Mouse (Mus musculus): ENCODE data around the gene Zbtb46.

The Zbtb46 gene

GRCm38 (mm10) chr2:181463008-181463738 lies 3.9 kb upstream of the Zbtb46 start:
- peak; percentile 57 for DNase-seq

DNA sequence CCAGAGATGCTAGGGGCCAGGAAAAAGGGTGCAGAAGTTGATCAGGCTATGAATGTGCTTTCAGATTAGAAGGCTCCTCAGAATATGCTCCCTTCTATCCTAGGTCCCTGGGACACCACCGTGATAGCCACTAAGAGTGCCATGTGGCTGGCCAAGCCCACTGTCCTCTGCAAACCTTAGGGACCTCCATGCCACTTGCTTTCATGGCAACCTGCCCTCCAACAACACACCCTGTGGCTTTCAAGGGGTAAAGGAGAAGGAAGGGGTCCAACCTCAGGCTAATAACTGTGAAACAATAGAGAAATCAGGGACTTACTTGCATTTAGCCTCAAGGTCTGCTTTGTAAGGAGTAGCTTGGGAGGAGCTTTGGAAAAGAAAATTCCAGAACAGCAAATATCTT lies 3.4 kb upstream of the Zbtb46 start:
- DNase-seq, result no peak

DNA sequence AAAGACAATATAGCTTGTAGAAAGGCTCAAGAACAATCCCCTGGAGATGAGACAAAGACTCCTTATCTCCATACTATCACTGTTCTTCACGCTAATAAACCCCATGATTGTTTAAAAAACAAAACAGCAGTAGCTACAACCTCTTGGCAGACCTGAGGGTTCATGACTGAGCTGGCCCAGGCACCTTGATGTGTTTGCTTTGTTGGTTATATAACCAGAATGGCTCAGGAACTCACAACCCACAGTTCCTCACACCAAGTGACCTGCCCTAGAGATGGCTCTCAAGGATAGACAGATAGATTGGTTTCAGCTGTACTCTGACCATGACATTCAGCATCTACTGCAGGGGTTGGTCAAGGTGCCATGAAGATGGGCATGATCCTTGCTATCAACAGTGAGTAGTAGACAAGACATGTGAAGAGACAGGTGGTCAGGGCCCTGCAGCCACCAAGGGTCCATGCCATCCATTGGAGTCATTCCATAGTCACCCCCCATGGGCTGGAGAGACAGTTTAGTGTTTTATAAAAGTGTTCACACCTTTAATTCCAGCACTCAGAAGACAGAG lies 2.4 kb upstream of the Zbtb46 start:
- no peak for DNase-seq

GRCm38 (mm10) chr2:181459673-181460621 lies 721 bp upstream of the Zbtb46 start:
- peak; percentile 84 for DNase-seq

- DNase-seq, result peak; percentile 56
Measured at GRCm38 (mm10) chr2:181458411-181459152, 644 bp downstream of the Zbtb46 start.

DNA sequence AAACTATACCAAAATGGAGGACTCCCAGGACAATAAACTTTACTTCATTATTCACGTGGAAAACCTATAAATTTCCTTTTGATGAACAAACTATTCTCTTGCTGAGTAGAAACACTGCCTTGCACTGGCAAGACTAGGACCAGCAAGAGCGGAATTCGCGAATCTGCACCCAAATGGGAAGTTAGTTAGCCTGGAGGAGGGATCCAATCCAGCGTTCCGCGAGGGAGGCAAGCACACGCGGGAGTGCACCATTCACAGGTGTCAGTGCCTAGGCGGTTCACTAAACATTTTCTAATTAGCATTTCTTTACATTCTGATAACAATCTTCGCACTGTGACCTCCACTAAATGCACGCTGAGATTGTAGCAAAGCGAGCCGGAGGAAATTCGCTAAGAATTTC lies 1.4 kb downstream of the Zbtb46 start:
- peak; percentile 50 for DNase-seq

DNA sequence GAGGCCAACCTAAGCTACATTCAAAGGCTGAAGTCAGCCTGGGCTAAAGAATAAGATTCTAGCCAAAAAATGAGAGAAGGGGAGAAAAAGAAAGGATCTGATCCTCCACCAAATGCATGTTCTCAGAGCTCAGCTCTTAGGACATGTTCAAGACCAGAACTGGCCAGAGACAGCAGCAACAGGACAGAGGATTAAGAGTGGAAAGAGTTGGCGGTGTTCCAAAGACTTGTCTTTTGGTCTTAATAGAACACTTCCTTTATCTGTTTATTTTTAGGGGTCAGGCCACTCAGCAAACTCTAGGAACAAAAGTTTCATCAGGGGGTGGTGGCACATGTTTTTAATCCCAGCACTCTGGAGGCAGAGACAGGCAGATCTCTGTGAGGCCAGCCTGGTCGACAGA lies 3.3 kb downstream of the Zbtb46 start:
- DNase-seq, result no peak

DNA sequence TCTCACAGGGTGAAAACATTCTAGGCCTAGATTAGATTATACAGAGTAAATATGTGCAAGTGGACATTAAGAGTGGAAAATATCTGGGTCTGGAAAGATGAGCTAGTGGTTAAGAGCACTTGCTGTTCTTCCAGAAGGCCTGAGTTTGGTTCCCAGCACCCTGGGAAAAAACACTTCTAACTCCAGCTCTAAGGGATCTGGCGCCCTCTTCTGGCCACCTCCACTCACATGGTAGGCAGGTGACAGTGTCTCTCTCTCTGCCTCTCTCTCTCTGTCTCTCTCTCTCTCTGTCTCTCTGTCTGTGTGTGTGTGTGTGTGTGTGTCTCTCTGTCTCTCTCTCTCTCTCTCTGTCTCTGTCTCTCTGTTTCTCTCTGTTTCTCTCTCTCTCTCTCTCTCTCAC lies 6.0 kb downstream of the Zbtb46 start:
- no peak for DNase-seq

GRCm38 (mm10) chr2:181452181-181452580 lies 7.0 kb downstream of the Zbtb46 start:
- no peak for DNase-seq

- no peak for DNase-seq
Measured at GRCm38 (mm10) chr2:181443016-181443415, 16.2 kb downstream of the Zbtb46 start.

DNA sequence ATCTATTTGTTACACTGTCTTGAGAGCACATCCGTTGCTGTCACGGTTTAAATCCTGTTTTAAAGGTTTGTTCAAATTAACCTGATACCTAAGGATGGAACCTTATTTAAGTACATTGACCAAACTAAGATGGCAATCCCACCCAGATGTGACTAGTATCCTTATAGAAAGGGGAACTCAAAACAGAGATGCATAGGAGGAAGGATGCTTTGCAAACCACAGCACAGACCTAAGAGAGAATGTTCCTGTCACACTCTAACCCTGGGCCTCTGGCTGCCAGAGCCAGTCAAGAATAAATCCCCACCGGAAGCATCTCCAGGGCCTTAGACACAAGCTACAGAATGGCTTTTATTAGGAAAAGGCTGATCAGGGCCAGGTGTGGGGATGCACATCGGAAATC lies 21.1 kb downstream of the Zbtb46 start:
- DNase-seq, result no peak

DNA sequence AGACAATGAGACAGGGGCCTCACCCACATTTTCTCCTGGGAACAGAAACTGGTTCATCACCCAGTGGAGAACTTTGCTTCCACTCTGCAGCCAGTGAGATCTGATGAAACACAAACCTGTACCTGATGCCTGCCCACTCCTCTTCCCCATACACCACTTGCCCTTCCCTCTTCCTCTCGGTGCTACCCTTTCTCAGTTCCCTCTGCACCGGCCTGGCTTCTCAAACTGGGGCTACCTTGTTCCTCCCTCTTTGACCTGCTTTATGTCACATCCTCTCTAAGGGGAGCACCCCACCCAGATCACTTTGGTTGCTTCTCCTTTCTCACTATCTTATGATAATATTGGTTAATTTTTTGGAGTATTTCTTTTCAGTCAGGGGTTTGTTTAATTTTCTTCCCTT lies 23.0 kb downstream of the Zbtb46 start:
- DNase-seq, result no peak

DNA sequence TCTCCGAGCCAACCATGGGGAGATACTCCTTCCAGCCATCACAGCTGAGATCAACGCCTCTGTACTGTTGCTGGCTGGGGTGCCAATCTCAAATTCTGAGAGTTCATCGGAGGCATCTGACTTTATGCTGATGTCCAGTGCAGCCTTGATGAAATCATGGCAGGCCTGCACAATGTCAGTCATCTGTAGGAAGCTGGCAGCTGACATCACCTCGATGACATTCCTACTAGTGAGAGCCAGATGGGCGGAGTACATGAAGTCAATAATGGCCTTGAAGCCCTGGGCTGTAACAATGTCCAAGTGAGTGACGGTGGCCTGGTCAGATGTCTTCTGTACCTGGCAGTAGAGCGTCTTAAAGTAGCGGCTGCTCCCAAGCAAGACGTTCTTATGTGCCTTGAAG lies 35.4 kb downstream of the Zbtb46 start:
- no peak for DNase-seq

DNA sequence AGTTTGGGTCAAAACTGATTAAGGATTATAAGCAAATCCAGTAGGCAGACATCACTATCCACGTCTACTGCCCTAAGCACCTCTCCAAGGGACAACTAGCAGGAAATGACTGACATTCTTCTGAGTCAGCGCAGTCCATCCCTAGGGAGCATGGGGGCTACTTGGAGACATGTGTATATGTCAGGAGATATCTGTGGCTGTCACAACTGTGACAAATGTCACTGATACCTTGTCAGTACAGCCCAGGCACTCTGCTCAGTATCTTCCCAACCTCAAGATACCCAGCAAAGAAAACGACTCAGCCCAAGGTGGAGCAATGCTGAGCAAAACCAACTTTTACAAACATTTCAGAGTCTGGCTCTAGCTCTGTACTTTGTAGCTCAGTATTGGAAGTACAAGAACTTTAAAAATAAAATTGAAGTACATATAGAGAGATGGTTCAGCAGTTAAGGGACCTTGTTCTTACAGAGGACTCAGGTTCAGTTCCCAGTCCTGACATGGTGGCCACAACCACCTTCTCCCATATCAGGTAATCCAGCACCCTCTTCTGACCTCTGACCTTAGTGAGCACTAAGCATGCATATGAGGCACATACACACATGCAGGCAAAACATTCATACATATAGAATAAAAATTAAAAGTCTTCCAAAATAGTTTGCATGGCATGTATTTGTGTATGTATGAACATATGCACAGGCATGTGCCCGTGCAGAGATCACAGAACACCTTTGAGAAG lies 38.2 kb downstream of the Zbtb46 start:
- no peak for DNase-seq

- DNase-seq, result no peak
Measured at GRCm38 (mm10) chr2:181420426-181420825, 38.8 kb downstream of the Zbtb46 start.

- DNase-seq, result no peak
Measured at GRCm38 (mm10) chr2:181419359-181419758, 39.9 kb downstream of the Zbtb46 start.

GRCm38 (mm10) chr2:181415945-181416344 lies 43.3 kb downstream of the Zbtb46 start:
- no peak for DNase-seq

DNA sequence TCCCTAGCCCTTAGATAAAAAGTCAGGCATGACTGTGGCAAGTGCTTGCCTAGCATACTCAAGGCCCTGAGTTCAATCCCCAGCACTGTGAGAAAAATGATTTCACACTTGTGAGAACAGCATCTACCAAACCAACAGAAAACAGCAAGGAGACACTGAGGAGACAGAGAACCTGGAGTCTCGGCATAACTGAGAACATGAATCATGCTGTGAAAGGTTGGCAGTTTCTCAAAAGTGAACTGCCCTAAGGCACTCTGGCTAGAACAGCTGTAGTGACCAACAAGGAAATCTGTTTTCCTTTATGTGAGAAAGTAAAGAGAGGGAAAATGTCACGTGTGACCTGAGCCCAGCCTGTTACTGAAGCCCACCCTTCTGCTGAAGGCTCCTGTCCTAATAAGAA lies 46.1 kb downstream of the Zbtb46 start:
- DNase-seq, result no peak

- DNase-seq, result peak; percentile 85
Measured at GRCm38 (mm10) chr2:181410760-181411473, 48.3 kb downstream of the Zbtb46 start.

GRCm38 (mm10) chr2:181409643-181410042 lies 49.6 kb downstream of the Zbtb46 start:
- DNase-seq, result no peak

DNA sequence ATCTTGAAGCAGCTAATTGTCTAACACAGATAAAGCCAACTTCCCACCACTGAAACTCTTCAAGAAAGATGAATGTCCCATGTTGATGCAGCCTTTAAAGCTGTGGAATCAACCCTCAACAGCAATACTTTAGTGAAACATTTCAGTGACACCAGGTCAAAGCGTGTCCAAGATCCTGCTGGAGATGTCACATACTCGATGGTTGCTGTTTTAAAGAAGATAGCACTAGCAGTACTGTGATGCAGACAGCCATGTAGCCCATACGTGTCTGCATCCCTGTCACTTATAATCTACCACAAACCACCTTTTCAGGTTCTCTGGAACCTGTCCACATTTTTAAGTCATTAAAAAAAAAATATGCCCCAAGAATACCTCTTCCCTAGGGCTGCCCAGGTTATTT lies 55.5 kb downstream of the Zbtb46 start:
- DNase-seq, result no peak

- DNase-seq, result no peak
Measured at GRCm38 (mm10) chr2:181401497-181401896, 57.7 kb downstream of the Zbtb46 start.

Measured in embryo, embryonic 11 days (tissue).